Mouse (Mus musculus) heart, embryonic 13.5 days (tissue): ENCODE results near the gene Scarb1. TPM values are rescaled to one million over a fixed set of nuclear protein-coding genes. Genes with fewer than 3 reads are reported as not detected.

Source experiments
- ATAC-seq: fragments of 200-750 bp; cut with Nextera tagmentation; 2 replicates; pipeline ENCODE4 v1.8.0; 2017; ENCODE audit warnings: moderate TSS enrichment; ENCODE audit not compliant: insufficient number of reproducible peaks, low FRiP score, low TSS enrichment; ENCODE audit errors: extremely low read depth
- H3K27ac ChIP-seq: fragments of 300-500 bp; sonication (generic); replicated peaks from 2 replicates; pipeline ENCODE4 v1.5.1; 2015; ENCODE audit warnings: moderate library complexity, mild to moderate bottlenecking, inconsistent platforms
- H3K27me3 ChIP-seq: fragments of 300-500 bp; sonication (generic); replicated peaks from 2 replicates; pipeline ENCODE4 v1.6.1; 2015; ENCODE audit warnings: mild to moderate bottlenecking, inconsistent platforms
- H3K36me3 ChIP-seq: fragments of 300-500 bp; sonication (generic); 2 replicates; pipeline ENCODE4 v1.6.1; 2015; ENCODE audit warnings: mild to moderate bottlenecking, inconsistent platforms
- H3K4me1 ChIP-seq: fragments of 300-500 bp; sonication (generic); 2 replicates; pipeline ENCODE4 v1.6.1; 2015; ENCODE audit warnings: inconsistent platforms
- H3K4me2 ChIP-seq: fragments of 300-500 bp; sonication (generic); 2 replicates; pipeline ENCODE4 v1.6.1; 2015; ENCODE audit warnings: inconsistent platforms, mild to moderate bottlenecking, moderate library complexity
- H3K4me3 ChIP-seq: fragments of 300-500 bp; sonication (generic); 2 replicates; pipeline ENCODE4 v1.5.1; 2015; ENCODE audit warnings: moderate library complexity, mild to moderate bottlenecking, inconsistent platforms
- H3K9ac ChIP-seq: fragments of 300-500 bp; sonication (generic); 2 replicates; pipeline ENCODE4 v1.6.1; 2015; ENCODE audit warnings: inconsistent platforms, mild to moderate bottlenecking, moderate library complexity
- H3K9me3 ChIP-seq: fragments of 300-500 bp; sonication (generic); 2 replicates; pipeline ENCODE4 v1.6.1; 2016; ENCODE audit warnings: inconsistent platforms
- WGBS: fragments of 180-500 bp; shearing (Covaris S2); methylation state at CpG from one replicate; pipeline ENCODE4 v1.1.7; 2015; ENCODE audit warnings: mixed read lengths; 5-methylcytosine and 5-hydroxymethylcytosine counted together
- polyA plus RNA-seq: library from polyadenylated mRNA; unstranded; fragments of >200 nt; fragmentation: Nextera tagmentation; extraction: Ambion mirVana; gene quantifications from 2 replicates; pipeline ENCODE4 v1.2.1, GENCODE M21; 2015

Scarb1 gene
- polyA plus RNA-seq, 1 experiment from 2014 or later, result 69.7 TPM

GRCm38 (mm10) chr5:125382673-125383558 is 42.0 kb upstream of the Scarb1 start:
- H3K4me3 ChIP-seq, result no peak overlapping the region
- H3K9me3 ChIP-seq, result no peaks in the 10 kb centered on the region
- 46% methylated on average over 6 of the region's 6 CpGs for WGBS
- no peak for ATAC-seq
- no peaks in the 10 kb centered on the region for H3K27me3 ChIP-seq
- no peak overlapping the region for H3K27ac ChIP-seq
- no peak overlapping the region for H3K9ac ChIP-seq
- H3K36me3 ChIP-seq, result peaks cover 33% of the 10 kb centered on the region
- H3K4me1 ChIP-seq, result peaks cover 19% of the 10 kb centered on the region
- H3K4me2 ChIP-seq, result no peak overlapping the region

- Histone ChIP-seq H3K9me3 (no peaks in the 10 kb centered on the region), H3K4me1 (peaks cover 19% of the 10 kb centered on the region), H3K4me3 (no peak overlapping the region), H3K36me3 (peaks cover 31% of the 10 kb centered on the region), H3K27ac (no peak overlapping the region), H3K27me3 (no peaks in the 10 kb centered on the region), H3K4me2 (no peak overlapping the region), H3K9ac (no peak overlapping the region)
- 70% methylated on average over 5 of the region's 5 CpGs for WGBS
- ATAC-seq, result no peak
Measured at GRCm38 (mm10) chr5:125381954-125382672, 41.2 kb upstream of the Scarb1 start.

GRCm38 (mm10) chr5:125378919-125379318 is 38.0 kb upstream of the Scarb1 start:
- no peak overlapping the region for H3K27ac ChIP-seq
- WGBS, result 81% methylated on average over 5 of the region's 5 CpGs
- peaks cover 8% of the 10 kb centered on the region for H3K36me3 ChIP-seq
- no peak overlapping the region for H3K4me2 ChIP-seq
- no peaks in the 10 kb centered on the region for H3K9me3 ChIP-seq
- H3K4me3 ChIP-seq, result no peak overlapping the region
- no peak overlapping the region for H3K9ac ChIP-seq
- no peaks in the 10 kb centered on the region; the same call in 1 of the 2 replicates for H3K4me1 ChIP-seq
- H3K27me3 ChIP-seq, result no peaks in the 10 kb centered on the region
- ATAC-seq, result no peak

- no peak overlapping the region for H3K4me3 ChIP-seq
- H3K4me2 ChIP-seq, result no peak overlapping the region
- ATAC-seq, result no peak
- 60% methylated on average over 7 of the region's 7 CpGs for WGBS
- no peaks in the 10 kb centered on the region for H3K36me3 ChIP-seq
- no peaks in the 10 kb centered on the region for H3K27me3 ChIP-seq
- H3K4me1 ChIP-seq, result no peaks in the 10 kb centered on the region
- no peaks in the 10 kb centered on the region for H3K9me3 ChIP-seq
- no peak overlapping the region for H3K9ac ChIP-seq
- H3K27ac ChIP-seq, result no peak overlapping the region
Measured at GRCm38 (mm10) chr5:125377214-125377613, 36.3 kb upstream of the Scarb1 start.

- ATAC-seq, result no peak
- Histone ChIP-seq H3K36me3 (no peaks in the 10 kb centered on the region), H3K27me3 (no peaks in the 10 kb centered on the region), H3K4me2 (no peak overlapping the region), H3K4me1 (no peaks in the 10 kb centered on the region), H3K9ac (no peak overlapping the region), H3K4me3 (no peak overlapping the region), H3K9me3 (no peaks in the 10 kb centered on the region), H3K27ac (no peak overlapping the region)
- WGBS, result 77% methylated on average over 2 of the region's 2 CpGs
Measured at GRCm38 (mm10) chr5:125375871-125376270, 35.0 kb upstream of the Scarb1 start.

- no peaks in the 10 kb centered on the region for H3K27me3 ChIP-seq
- H3K27ac ChIP-seq, result no peak overlapping the region
- 50% methylated on average over 4 of the region's 4 CpGs for WGBS
- H3K4me1 ChIP-seq, result 0 out of 2 replicates have a peak, but pooled peaks cover 3% of the 10 kb centered on the region
- H3K9me3 ChIP-seq, result no peaks in the 10 kb centered on the region
- no peak overlapping the region for H3K4me2 ChIP-seq
- H3K4me3 ChIP-seq, result no peak overlapping the region
- no peak overlapping the region for H3K9ac ChIP-seq
- H3K36me3 ChIP-seq, result no peaks in the 10 kb centered on the region
- ATAC-seq, result no peak
Measured at GRCm38 (mm10) chr5:125372027-125372426, 31.1 kb upstream of the Scarb1 start.

- Histone ChIP-seq H3K9ac (no peak overlapping the region), H3K36me3 (no peaks in the 10 kb centered on the region), H3K9me3 (no peaks in the 10 kb centered on the region), H3K4me1 (0 out of 2 replicates have a peak, but pooled peaks cover 3% of the 10 kb centered on the region), H3K4me3 (no peak overlapping the region), H3K4me2 (no peak overlapping the region), H3K27me3 (no peaks in the 10 kb centered on the region), H3K27ac (no peak overlapping the region)
- ATAC-seq, result no peak
- 68% methylated on average over 7 of the region's 7 CpGs for WGBS
Measured at GRCm38 (mm10) chr5:125370950-125371693, 30.2 kb upstream of the Scarb1 start.

- Histone ChIP-seq H3K4me3 (no peak overlapping the region), H3K4me1 (peaks cover 15% of the 10 kb centered on the region), H3K36me3 (no peaks in the 10 kb centered on the region), H3K27ac (no peak overlapping the region), H3K4me2 (no peak overlapping the region), H3K9ac (no peak overlapping the region), H3K9me3 (no peaks in the 10 kb centered on the region), H3K27me3 (no peaks in the 10 kb centered on the region)
- WGBS, result under 1% methylated on average over 4 of the region's 4 CpGs
- no peak for ATAC-seq
Measured at GRCm38 (mm10) chr5:125368568-125368967, 27.7 kb upstream of the Scarb1 start.

GRCm38 (mm10) chr5:125368156-125368555 is 27.3 kb upstream of the Scarb1 start:
- Histone ChIP-seq H3K9ac (no peak overlapping the region), H3K27ac (no peak overlapping the region), H3K4me2 (no peak overlapping the region), H3K27me3 (no peaks in the 10 kb centered on the region), H3K4me3 (no peak overlapping the region), H3K36me3 (no peaks in the 10 kb centered on the region), H3K9me3 (no peaks in the 10 kb centered on the region), H3K4me1 (peaks cover 15% of the 10 kb centered on the region)
- no peak for ATAC-seq
- WGBS, result 68% methylated on average over 5 of the region's 5 CpGs

- no peaks in the 10 kb centered on the region for H3K9me3 ChIP-seq
- no peak overlapping the region for H3K4me2 ChIP-seq
- H3K4me3 ChIP-seq, result no peak overlapping the region
- H3K9ac ChIP-seq, result no peak overlapping the region
- no peaks in the 10 kb centered on the region for H3K27me3 ChIP-seq
- H3K4me1 ChIP-seq, result peaks cover 15% of the 10 kb centered on the region
- H3K27ac ChIP-seq, result no peak overlapping the region
- H3K36me3 ChIP-seq, result no peaks in the 10 kb centered on the region
- 62% methylated on average over 4 of the region's 4 CpGs for WGBS
- no peak for ATAC-seq
Measured at GRCm38 (mm10) chr5:125364851-125365429, 24.0 kb upstream of the Scarb1 start.

- Histone ChIP-seq H3K9me3 (no peaks in the 10 kb centered on the region), H3K27me3 (no peaks in the 10 kb centered on the region), H3K36me3 (no peaks in the 10 kb centered on the region), H3K9ac (no peak overlapping the region), H3K4me3 (no peak overlapping the region), H3K4me1 (peaks cover 15% of the 10 kb centered on the region), H3K27ac (peak overlapping the region; percentile 41), H3K4me2 (no peak overlapping the region)
- ATAC-seq, result peak; percentile 68; the same call in 1 of the 2 replicates
- 29% methylated on average over 7 of the region's 7 CpGs for WGBS
Measured at GRCm38 (mm10) chr5:125363894-125364293, 23.0 kb upstream of the Scarb1 start.
